Mouse (Mus musculus): ENCODE data around the gene Lonp2.

DNA sequence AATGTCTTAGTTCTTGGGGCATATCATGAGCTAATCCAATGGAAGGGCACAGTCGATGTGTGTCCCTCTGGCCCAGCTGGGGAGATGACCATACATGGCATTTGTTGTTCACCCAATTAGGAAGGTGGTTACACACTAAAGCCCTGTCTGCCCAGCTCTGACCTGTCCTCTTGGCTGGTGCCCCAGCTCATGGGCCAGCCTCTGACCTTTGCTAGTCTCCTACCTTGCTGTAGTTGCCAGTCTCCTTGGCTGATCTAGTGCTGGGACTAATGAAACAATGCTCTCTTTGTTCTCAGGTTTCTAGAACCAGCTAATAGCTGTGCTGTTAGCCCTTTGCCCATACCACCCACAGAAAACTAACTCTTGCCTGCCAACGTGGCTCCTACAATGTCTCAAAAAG, 20.7 kb upstream of the Lonp2 start:
- TF ChIP-seq POLR2A (IDR thresholded peaks at IDR 0.05; ENCODE audit: borderline replicate concordance, low read depth, low read length) (no peak), CTCF (IDR thresholded peaks at IDR 0.05; ENCODE audit: low read depth, low read length) (no peak)

Data from bone marrow macrophage, adult 2 months (primary cell).